Mouse (Mus musculus) kidney, embryonic 16.5 days (tissue): ENCODE results near the gene Sprr2b. TPM values are rescaled to one million over a fixed set of nuclear protein-coding genes. Genes with fewer than 3 reads are reported as not detected.
"Not testable (repeated sequence)": the region's sequence is repeated elsewhere in the genome, so short reads cannot be mapped to it uniquely, and the experiment has no call there.

Experiments
- ATAC-seq: fragments of 200-750 bp; cut with Nextera tagmentation; 2 replicates; pipeline ENCODE4 v1.8.0; 2017; ENCODE audit warnings: moderate TSS enrichment; ENCODE audit not compliant: low FRiP score, low TSS enrichment
- H3K27ac ChIP-seq: fragments of 300-500 bp; sonication (generic); 2 replicates; pipeline ENCODE4 v1.5.1; 2014; ENCODE audit warnings: low read length
- H3K27me3 ChIP-seq: fragments of 300-500 bp; sonication (generic); 2 replicates; pipeline ENCODE4 v1.6.1; 2014; ENCODE audit warnings: low read length, control low read depth, mixed read lengths; ENCODE audit not compliant: insufficient read depth
- H3K36me3 ChIP-seq: fragments of 300-500 bp; sonication (generic); 2 replicates; pipeline ENCODE4 v1.6.1; 2014; ENCODE audit warnings: low read length, control low read depth, mixed read lengths; ENCODE audit not compliant: insufficient read depth
- H3K4me1 ChIP-seq: fragments of 300-500 bp; sonication (generic); 2 replicates; pipeline ENCODE4 v1.6.1; 2014; ENCODE audit warnings: low read length, control low read depth, mixed read lengths; ENCODE audit not compliant: insufficient read depth
- H3K4me2 ChIP-seq: fragments of 300-500 bp; sonication (generic); replicated peaks from 2 replicates; pipeline ENCODE4 v1.6.1; 2014; ENCODE audit warnings: low read depth, low read length
- H3K4me3 ChIP-seq: fragments of 300-500 bp; sonication (generic); 2 replicates; pipeline ENCODE4 v1.5.1; 2014; ENCODE audit warnings: mild to moderate bottlenecking, low read length
- H3K9ac ChIP-seq: fragments of 300-500 bp; sonication (generic); replicated peaks from 2 replicates; pipeline ENCODE4 v1.6.1; 2014; ENCODE audit warnings: low read length
- H3K9me3 ChIP-seq: fragments of 300-500 bp; sonication (generic); 2 replicates; pipeline ENCODE4 v1.6.1; 2016; ENCODE audit warnings: low read length, control low read depth
- WGBS: fragments of 180-500 bp; shearing (Covaris S2); extraction: QIAGEN DNeasy Blood & Tissue Kit; methylation state at CpG from one replicate; pipeline ENCODE4 v1.1.7; 2014; 5-methylcytosine and 5-hydroxymethylcytosine counted together
- polyA plus RNA-seq: library from polyadenylated mRNA; unstranded; fragments of >200 nt; fragmentation: Nextera tagmentation; extraction: Ambion mirVana; gene quantifications from 2 replicates; pipeline ENCODE4 v1.2.1, GENCODE M21; 2015

Sprr2b gene
- polyA plus RNA-seq, result not detected in 2 replicates

DNA sequence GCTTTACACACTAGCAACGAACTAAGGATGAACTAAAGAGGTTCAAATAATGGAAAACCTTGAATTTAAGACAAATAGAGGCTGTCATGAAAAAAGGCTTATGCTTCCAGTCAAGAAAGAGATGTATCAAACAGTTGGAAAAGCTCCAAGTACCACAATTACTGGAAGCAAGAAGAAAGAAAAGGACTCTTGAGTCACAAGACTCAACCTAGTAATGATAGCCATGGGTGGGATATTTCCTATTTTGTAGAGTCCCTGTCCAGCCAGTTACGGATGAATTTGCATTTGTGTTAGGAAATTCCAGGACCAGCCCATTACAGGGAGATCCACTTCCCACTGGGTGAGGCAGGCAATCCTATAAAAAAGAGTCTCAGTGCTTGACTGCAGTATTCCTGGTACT lies at the start of gene Sprr2b:
Gene Sprr2b, plus strand, starts transcription at position 301 of the 400 bp plus-strand sequence.
- no peak for ATAC-seq
- 85% methylated on average over 2 of the region's 2 CpGs for WGBS

DNA sequence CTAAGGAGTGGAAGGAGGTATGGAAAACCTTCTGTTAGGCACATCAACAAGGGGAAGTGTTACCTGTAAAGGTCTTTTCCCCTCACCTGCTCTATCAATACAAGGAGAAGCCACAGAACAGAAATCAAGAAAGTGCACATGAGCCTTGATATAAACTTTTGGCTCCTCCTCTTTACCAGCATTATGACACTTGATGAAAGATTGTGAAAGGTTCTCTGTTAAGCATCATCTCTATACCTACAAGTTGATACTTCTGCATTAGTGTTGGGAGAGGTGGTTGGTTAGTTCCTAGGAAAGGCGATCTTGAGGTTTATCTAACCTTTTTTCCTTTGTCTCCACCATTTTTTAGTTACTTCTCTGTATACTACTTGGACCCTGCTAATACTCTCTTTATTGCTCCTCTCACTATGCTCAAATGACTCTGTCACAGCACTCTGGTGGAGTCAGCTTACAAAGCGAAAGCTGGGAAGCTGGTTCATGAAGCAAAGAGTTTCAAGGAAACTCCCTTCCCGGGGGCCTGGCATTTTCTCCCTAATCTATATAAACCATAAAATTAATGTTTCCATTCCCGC lies 44.9 kb upstream of the Sprr2b start:
- H3K4me3 ChIP-seq, H3K9ac ChIP-seq, H3K27ac ChIP-seq, H3K4me1 ChIP-seq, H3K4me2 ChIP-seq, H3K36me3 ChIP-seq, H3K27me3 ChIP-seq, H3K9me3 ChIP-seq: not testable (repeated sequence)
- no CpG with 5 or more reads among the region's 4 CpGs for WGBS
- peak; percentile 90 for ATAC-seq

More for the DNA sequence above, at the start of gene Sprr2b:
- Histone ChIP-seq H3K9me3 (no peaks in the 10 kb centered on the region), H3K27ac (no peak within 1 kb of the TSS), H3K4me2 (no peak within 1 kb of the TSS), H3K9ac (no peak within 1 kb of the TSS), H3K4me1 (no peaks in the 10 kb centered on the region), H3K36me3 (no peaks in the 10 kb centered on the region), H3K4me3 (no peak within 1 kb of the TSS), H3K27me3 (no peaks in the 10 kb centered on the region)

DNA sequence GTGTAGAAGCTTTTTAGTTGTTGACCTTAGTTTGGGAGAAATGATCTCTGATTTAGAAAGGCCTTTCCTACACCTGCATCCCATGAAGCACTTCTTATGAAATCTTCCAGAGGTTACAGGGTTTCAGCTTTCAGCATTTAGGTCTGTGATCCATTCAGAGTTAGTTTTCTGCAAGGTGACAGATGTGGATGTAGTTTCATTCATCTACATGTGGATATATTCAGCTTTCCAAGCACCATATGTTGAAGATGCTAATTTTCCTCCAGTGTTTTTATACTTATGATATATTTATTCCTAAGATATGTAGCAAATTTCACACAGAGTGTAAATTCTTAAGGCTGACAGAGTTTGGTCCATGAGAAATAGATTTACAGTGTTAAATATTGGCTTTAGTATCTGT lies 42.9 kb upstream of the Sprr2b start:
- not testable (repeated sequence) for H3K36me3 ChIP-seq, H3K9me3 ChIP-seq, ATAC-seq, H3K4me3 ChIP-seq, H3K9ac ChIP-seq, H3K27me3 ChIP-seq, H3K4me1 ChIP-seq, H3K4me2 ChIP-seq, H3K27ac ChIP-seq

DNA sequence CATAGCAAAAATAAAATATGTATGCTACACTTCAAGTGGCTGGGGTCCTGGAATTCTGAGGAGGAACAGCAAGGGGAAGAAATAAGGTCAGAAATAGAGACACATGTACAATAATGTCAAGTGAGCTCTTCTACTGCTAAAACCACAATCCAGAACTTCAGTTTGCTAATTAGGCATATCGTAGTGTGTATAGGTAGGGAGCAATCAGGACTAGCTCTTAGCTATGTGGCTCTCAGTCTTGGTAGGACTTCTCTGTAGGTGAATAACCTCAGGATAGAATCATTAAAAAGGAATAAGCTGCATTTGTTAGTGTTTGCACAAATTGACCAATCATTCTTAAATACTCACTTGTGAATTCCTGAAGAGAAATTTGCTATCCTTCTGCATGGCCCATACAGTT lies 42.4 kb upstream of the Sprr2b start:
- ATAC-seq, H3K4me1 ChIP-seq, H3K4me2 ChIP-seq, H3K27ac ChIP-seq, H3K36me3 ChIP-seq, H3K9me3 ChIP-seq, H3K27me3 ChIP-seq, H3K9ac ChIP-seq, H3K4me3 ChIP-seq: not testable (repeated sequence)
- no CpG with 5 or more reads among the region's 1 CpGs for WGBS

DNA sequence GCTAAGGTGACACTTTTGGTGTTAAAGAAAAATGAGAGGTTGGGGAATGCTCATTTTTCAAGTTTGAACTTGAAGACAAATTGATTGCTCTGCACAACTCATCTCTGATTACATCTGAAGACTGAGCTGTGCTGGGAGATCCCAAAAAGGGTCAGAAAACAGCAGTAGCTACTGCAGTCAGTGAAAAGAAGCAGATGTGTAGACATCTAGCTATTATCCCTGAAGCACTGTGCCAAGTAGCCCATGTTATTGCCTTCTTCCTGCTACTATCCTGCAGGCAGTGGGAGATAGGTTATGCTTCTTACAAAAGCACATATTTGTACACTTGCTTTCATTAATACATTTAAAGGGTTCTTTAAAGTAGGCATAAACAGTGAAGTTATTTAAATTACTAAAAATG lies 36.8 kb upstream of the Sprr2b start:
- not testable (repeated sequence) for H3K4me1 ChIP-seq, ATAC-seq, H3K36me3 ChIP-seq, H3K9me3 ChIP-seq, H3K27me3 ChIP-seq, H3K4me3 ChIP-seq, H3K9ac ChIP-seq, H3K4me2 ChIP-seq, H3K27ac ChIP-seq

DNA sequence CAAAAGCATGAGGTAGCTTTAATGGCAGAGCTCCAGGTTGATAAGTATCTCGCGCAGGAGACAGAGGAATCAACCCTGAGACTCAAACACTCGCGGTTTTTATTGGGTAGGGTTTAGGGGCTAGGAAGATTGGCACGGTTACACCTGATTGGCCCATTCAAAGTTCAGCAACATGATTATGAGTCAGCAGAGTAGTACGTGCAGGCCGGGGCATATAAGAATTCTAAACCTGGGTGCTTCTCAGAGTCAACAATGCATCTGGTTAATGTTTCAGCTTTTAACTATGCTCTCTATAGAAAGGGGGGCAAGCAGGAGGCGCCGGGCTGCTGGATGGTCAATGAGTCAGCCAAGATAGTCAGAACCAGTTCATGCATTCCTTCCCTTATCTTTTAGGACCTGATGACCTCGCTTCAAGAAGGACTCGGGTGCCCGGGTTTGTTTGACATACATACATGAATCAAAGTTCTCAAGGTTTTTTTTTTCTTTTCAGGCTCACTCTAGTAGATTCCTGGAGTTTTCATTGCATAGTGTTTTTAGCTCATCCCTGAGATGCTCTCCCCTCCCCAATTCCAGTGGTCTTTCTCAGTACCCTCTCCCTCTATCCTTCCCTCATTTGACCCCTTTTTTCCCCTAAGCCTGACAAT lies 35.3 kb upstream of the Sprr2b start:
- peak; percentile 92 for ATAC-seq
- not testable (repeated sequence) for H3K36me3 ChIP-seq, H3K4me2 ChIP-seq, H3K27ac ChIP-seq, H3K4me1 ChIP-seq, H3K9ac ChIP-seq, H3K9me3 ChIP-seq, H3K4me3 ChIP-seq, H3K27me3 ChIP-seq
- 64% methylated on average over 5 of the region's 12 CpGs for WGBS

DNA sequence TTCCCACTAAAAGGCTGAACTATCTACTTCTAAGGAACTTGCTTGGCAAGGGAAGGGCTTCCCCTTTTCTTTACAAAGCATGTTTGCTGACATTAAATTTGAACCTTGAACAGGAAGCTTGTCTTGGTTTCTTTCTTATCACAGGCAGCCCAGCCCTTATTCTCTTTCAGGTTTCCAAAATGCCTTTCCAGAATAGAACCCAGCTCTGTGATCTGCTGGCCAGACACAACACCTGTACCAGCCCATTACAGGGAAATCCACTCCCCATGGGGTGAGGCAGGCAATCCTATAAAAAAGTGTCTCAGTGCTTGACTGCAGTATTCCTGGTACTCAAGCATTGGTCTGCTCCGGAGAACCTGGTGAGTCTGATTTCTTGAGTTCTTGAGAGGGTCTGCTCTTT lies 31.3 kb upstream of the Sprr2b start, which contains the start of gene Sprr2a3:
Gene Sprr2a3, plus strand, starts transcription at position 317 of the 400 bp plus-strand sequence.
- 100% methylated on average over 1 of the region's 1 CpGs for WGBS
- ATAC-seq, H3K9ac ChIP-seq, H3K27me3 ChIP-seq, H3K4me2 ChIP-seq, H3K27ac ChIP-seq, H3K4me3 ChIP-seq, H3K36me3 ChIP-seq, H3K4me1 ChIP-seq, H3K9me3 ChIP-seq: not testable (repeated sequence)

DNA sequence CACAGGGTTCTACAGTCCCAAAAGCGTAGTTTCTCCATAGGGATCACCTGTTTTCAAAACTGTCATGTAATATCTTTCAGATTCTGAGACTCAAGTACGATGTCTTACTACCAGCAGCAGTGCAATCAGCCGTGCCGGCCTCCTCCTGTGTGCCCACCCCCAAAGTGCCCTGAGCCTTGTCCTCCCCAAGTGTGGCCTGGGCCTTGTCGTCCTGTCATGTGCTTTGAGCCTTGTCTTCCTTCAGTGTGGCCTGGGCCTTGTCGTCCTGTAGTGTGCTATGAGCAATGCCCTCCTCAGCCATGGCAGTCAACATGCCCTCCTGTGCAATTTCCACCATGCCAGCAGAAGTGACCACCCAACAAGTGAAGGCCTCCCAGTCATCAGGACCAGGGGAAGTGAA lies 27.9 kb upstream of the Sprr2b start:
- ATAC-seq, result 0 out of 2 replicates have a peak, but pooled peaks have one; percentile 31
- WGBS, result 70% methylated on average over 4 of the region's 6 CpGs

DNA sequence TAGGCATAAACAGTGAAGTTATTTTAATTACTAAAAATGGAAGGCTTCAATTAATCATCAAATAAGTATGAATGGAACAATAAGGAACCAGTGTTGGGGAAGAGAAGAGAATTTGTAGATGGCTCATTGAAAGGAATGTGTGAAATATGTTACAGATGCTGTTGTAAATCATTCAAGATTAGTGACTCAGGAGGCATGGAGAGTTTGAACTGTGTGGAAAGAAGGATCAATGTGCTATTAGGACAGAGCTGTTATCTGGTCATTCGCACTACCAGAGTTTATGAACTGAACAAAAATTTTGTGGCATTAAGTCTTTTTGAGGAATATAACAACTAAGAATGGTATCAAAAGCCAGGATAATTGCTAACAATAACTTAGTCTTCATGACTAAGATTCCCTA lies 9.0 kb upstream of the Sprr2b start:
- Histone ChIP-seq H3K27me3 (no peaks in the 10 kb centered on the region), H3K9ac (no peak overlapping the region), H3K4me2 (no peak overlapping the region), H3K4me1 (no peaks in the 10 kb centered on the region), H3K9me3 (no peaks in the 10 kb centered on the region), H3K4me3 (no peak overlapping the region), H3K36me3 (no peaks in the 10 kb centered on the region), H3K27ac (no peak overlapping the region)
- no peak for ATAC-seq
- 100% methylated on average over 1 of the region's 1 CpGs for WGBS

More for the DNA sequence above, 27.9 kb upstream of the Sprr2b start:
- H3K4me2 ChIP-seq, H3K27me3 ChIP-seq, H3K4me3 ChIP-seq, H3K4me1 ChIP-seq, H3K36me3 ChIP-seq, H3K9ac ChIP-seq, H3K9me3 ChIP-seq, H3K27ac ChIP-seq: not testable (repeated sequence)

DNA sequence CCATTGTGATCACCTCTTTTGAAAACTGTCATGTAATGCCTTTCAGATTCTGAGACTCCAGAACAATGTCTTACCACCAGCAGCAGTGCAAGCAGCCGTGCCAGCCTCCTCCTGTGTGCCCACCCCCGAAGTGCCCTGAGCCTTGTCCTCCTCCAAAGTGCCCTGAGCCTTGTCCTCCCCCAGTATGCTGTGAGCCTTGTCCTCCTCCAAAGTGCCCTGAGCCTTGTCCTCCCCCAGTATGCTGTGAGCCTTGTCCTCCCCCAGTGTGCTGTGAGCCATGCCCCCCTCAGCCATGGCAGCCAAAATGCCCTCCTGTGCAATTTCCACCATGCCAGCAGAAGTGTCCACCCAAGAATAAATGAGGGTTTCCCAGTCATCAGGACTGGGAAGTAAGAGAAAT lies 964 bp downstream of the Sprr2b start:
- no peak overlapping the region for H3K4me2 ChIP-seq
- no peaks in the 10 kb centered on the region for H3K27me3 ChIP-seq
- no peaks in the 10 kb centered on the region for H3K4me1 ChIP-seq
- H3K27ac ChIP-seq, result no peak overlapping the region
- 45% methylated on average over 2 of the region's 2 CpGs for WGBS
- H3K9ac ChIP-seq, result no peak overlapping the region
- H3K4me3 ChIP-seq, result no peak overlapping the region
- H3K36me3 ChIP-seq, result no peaks in the 10 kb centered on the region
- no peaks in the 10 kb centered on the region for H3K9me3 ChIP-seq
- peak; percentile 78 for ATAC-seq
